Comparison of ENCODE assay signal across 8 mouse cellular contexts in genomic region chr12:105685001-105685691, GRCm38 (mm10). TPM values are rescaled to one million over a fixed set of nuclear protein-coding genes. Genes with fewer than 3 reads are reported as not detected.
DNase-seq lines count a peak whose midpoint lies in the region; ATAC-seq and TF ChIP-seq lines count a peak whose summit lies in the region.

TSS of gene Atg2b (minus strand) at chr12:105685211.

- H3K27ac ChIP-seq in bone marrow, adult 2 months (ENCODE audit: control insufficient read depth, insufficient read depth, low read depth, low read length, poor library complexity), result peak within 1 kb of the TSS; percentile 93
- H3K27ac ChIP-seq in embryonic facial prominence, embryonic 15.5 days (replicated peaks), result peak within 1 kb of the TSS; percentile 91
- peak within 1 kb of the TSS; percentile 70 for H3K27ac ChIP-seq in limb, embryonic 14.5 days (replicated peaks; ENCODE audit: low read depth, low read length)
- H3K27ac ChIP-seq in midbrain, postnatal 0 days (ENCODE audit: low read depth, low read length), result peak within 1 kb of the TSS; percentile 89

- no peak for TF ChIP-seq CTCF in bone marrow, adult 2 months (IDR thresholded peaks at IDR 0.05; ENCODE audit: control insufficient read depth, insufficient read depth, low read length)
- TF ChIP-seq CTCF in midbrain, postnatal 0 days (IDR thresholded peaks at IDR 0.05), result no peak

- peaks cover 10% of the 10 kb centered on the region for H3K36me3 ChIP-seq in embryonic facial prominence, embryonic 15.5 days
- H3K36me3 ChIP-seq in limb, embryonic 14.5 days (ENCODE audit: control insufficient read depth, insufficient read depth, low read length), result no peaks in the 10 kb centered on the region
- peaks cover 8% of the 10 kb centered on the region for H3K36me3 ChIP-seq in midbrain, postnatal 0 days (ENCODE audit: insufficient read depth, low read length)

- peak; percentile 72; the same call in 1 of the 2 replicates for TF ChIP-seq POLR2A in bone marrow, adult 2 months (IDR thresholded peaks at IDR 0.05; ENCODE audit: borderline replicate concordance, control insufficient read depth, low read depth, low read length)
- TF ChIP-seq POLR2A in limb, embryonic 14.5 days (IDR thresholded peaks at IDR 0.05; ENCODE audit: borderline replicate concordance, extremely low read depth, insufficient read depth, insufficient read length), result 0 out of 2 replicates have a peak, but pooled peaks have one; percentile 28

- DNase-seq in 416B (ENCODE audit: low read depth), result peak; percentile 96
- DNase-seq in heart, adult 8-10 months (ENCODE audit: low spot score), result peak; percentile 95
- DNase-seq in kidney, adult 9 months, result peak; percentile 94
- peak; percentile 94 for DNase-seq in limb, embryonic 14.5 days (ENCODE audit: low spot score)
- peak; percentile 98 for DNase-seq in midbrain, postnatal 0 days (ENCODE audit: low spot score)
- DNase-seq in spleen, postnatal 14 days (ENCODE audit: low spot score in 2 of 2), result peak; percentile 88 to 95

- peak within 1 kb of the TSS; percentile 94 for H3K4me3 ChIP-seq in bone marrow, adult 2 months (replicated peaks; ENCODE audit: control insufficient read depth, low read depth, low read length)
- peak within 1 kb of the TSS; percentile 96 for H3K4me3 ChIP-seq in embryonic facial prominence, embryonic 15.5 days (replicated peaks)
- peak within 1 kb of the TSS; percentile 94 for H3K4me3 ChIP-seq in limb, embryonic 14.5 days (replicated peaks; ENCODE audit: low read length)
- H3K4me3 ChIP-seq in midbrain, postnatal 0 days (ENCODE audit: low read depth, low read length), result peak within 1 kb of the TSS; percentile 97

- no peaks in the 10 kb centered on the region for H3K9me3 ChIP-seq in embryonic facial prominence, embryonic 15.5 days (replicated peaks)
- H3K9me3 ChIP-seq in limb, embryonic 14.5 days (ENCODE audit: control insufficient read depth, low read length), result no peaks in the 10 kb centered on the region
- no peaks in the 10 kb centered on the region for H3K9me3 ChIP-seq in midbrain, postnatal 0 days (ENCODE audit: low read length)

- H3K27me3 ChIP-seq in embryonic facial prominence, embryonic 15.5 days, result no peaks in the 10 kb centered on the region
- H3K27me3 ChIP-seq in limb, embryonic 14.5 days (ENCODE audit: control insufficient read depth, insufficient read depth, low read length), result no peaks in the 10 kb centered on the region
- H3K27me3 ChIP-seq in midbrain, postnatal 0 days (ENCODE audit: insufficient read depth, low read length), result no peaks in the 10 kb centered on the region

- H3K4me1 ChIP-seq in bone marrow, adult 2 months (ENCODE audit: control insufficient read depth, insufficient read depth, low read length), result no peaks in the 10 kb centered on the region; the same call in 1 of the 2 replicates
- peaks cover 26% of the 10 kb centered on the region for H3K4me1 ChIP-seq in embryonic facial prominence, embryonic 15.5 days
- peaks cover 13% of the 10 kb centered on the region for H3K4me1 ChIP-seq in limb, embryonic 14.5 days (ENCODE audit: control insufficient read depth, insufficient read depth, low read length)
- peaks cover 10% of the 10 kb centered on the region; the same call in 1 of the 2 replicates for H3K4me1 ChIP-seq in midbrain, postnatal 0 days (ENCODE audit: insufficient read depth, low read length)

- ATAC-seq in embryonic facial prominence, embryonic 15.5 days (ENCODE audit: insufficient number of reproducible peaks, low FRiP score, low TSS enrichment, low read depth), result peak; percentile 89
- peak; percentile 93 for ATAC-seq in limb, embryonic 14.5 days (ENCODE audit: low FRiP score, low read depth)
- ATAC-seq in midbrain, postnatal 0 days (ENCODE audit: low FRiP score), result peak; percentile 94

- peak within 1 kb of the TSS; percentile 71 for H3K4me2 ChIP-seq in embryonic facial prominence, embryonic 15.5 days (replicated peaks)
- peak within 1 kb of the TSS; percentile 79 for H3K4me2 ChIP-seq in limb, embryonic 14.5 days (replicated peaks; ENCODE audit: low read depth, low read length, severe bottlenecking)
- peak within 1 kb of the TSS; percentile 94 for H3K4me2 ChIP-seq in midbrain, postnatal 0 days (ENCODE audit: low read depth, low read length, poor library complexity, severe bottlenecking)

- H3K9ac ChIP-seq in embryonic facial prominence, embryonic 15.5 days, result peak within 1 kb of the TSS; percentile 92
- H3K9ac ChIP-seq in limb, embryonic 14.5 days (ENCODE audit: low read depth, low read length, severe bottlenecking), result peak within 1 kb of the TSS; percentile 82
- peak within 1 kb of the TSS; percentile 89 for H3K9ac ChIP-seq in midbrain, postnatal 0 days (replicated peaks; ENCODE audit: low read length, poor library complexity, severe bottlenecking)

- WGBS in bone marrow, adult 2 months, result under 1% methylated on average over 73 of the region's 73 CpGs
- under 1% methylated on average over 72 of the region's 73 CpGs for WGBS in embryonic facial prominence, embryonic 15.5 days
- WGBS in limb, embryonic 14.5 days, result under 1% methylated on average over 55 of the region's 73 CpGs
- WGBS in midbrain, postnatal 0 days, result under 1% methylated on average over 70 of the region's 73 CpGs

RNA-seq across cellular contexts. Expression of gene Atg2b, which starts in this region (rescaled TPM):
- 10.9 and 21.4 TPM in 2 replicates for polyA plus RNA-seq in bone marrow, adult 2 months (2011; ENCODE audit: insufficient read depth, insufficient read length, low replicate concordance, missing spikeins)
- polyA plus RNA-seq in embryonic facial prominence, embryonic 15.5 days (2015; fragmentation: Nextera tagmentation; extraction: Ambion mirVana), result 12.8 and 14.6 TPM in 2 replicates
- 10 to 100 TPM; 17.2 to 21.6 (median 18.5) TPM for total RNA-seq in heart, adult 8-10 months (2022)
- 29.1 and 32.5 TPM in 2 replicates for polyA plus RNA-seq in limb, embryonic 14.5 days (2012; rRNA removed)
- polyA plus RNA-seq in limb, embryonic 14.5 days (2014; fragmentation: Nextera tagmentation; extraction: Ambion mirVana), result 18.6 and 20.5 TPM in 2 replicates
- total RNA-seq in midbrain, postnatal 0 days (2014; rRNA removed), result 43.5 and 51.4 TPM in 2 replicates
- 9.1 and 10.0 TPM in 2 replicates for polyA plus RNA-seq in midbrain, postnatal 0 days (2015; fragmentation: Nextera tagmentation; extraction: Ambion mirVana)

Comparison
In these comparisons a context has a peak if more than half of its experiments do, and no peak if none do; other contexts are left out.
1. Peak in every context shown above with its lines: DNase-seq, ATAC-seq, H3K4me3 ChIP-seq and H3K27ac ChIP-seq.